Mouse (Mus musculus): ENCODE results near the gene Celsr2.

Gene Celsr2

GRCm38 (mm10) chr3:108368721-108369120 is 46.6 kb downstream of the Celsr2 start:
- ChIA-PET CTCF (interaction anchor here in 1 of 4 experiments (0.6 kb wide), 1 partner anchor 10 kb away, joined by 3 read pairs; no protein-coding TSS in a partner anchor), POLR2A (interaction anchor here in 1 of 4 experiments (1.6 kb wide), 1 partner anchor 15 kb away, joined by 6 read pairs; the partner anchor contains the start of gene Psrc1)

GRCm38 (mm10) chr3:108367828-108368227 is 47.5 kb downstream of the Celsr2 start:
- ChIA-PET POLR2A (interaction anchor here in 2 of 4 experiments (0.5 to 2.7 kb wide), 3 partner anchors 16 to 228 kb away, joined by 3 to 11 read pairs (median 3); partner anchors contain the start of gene Psrc1 (in 1 of the 2)), CTCF (interaction anchor here in 3 of 4 experiments (0.6 to 1.1 kb wide), 3 partner anchors 16 to 167 kb away, joined by 3 to 7 read pairs (median 3); partner anchors contain the start of genes Cyb561d1 (in 1 of the 3) and Psrc1 (in 1 of the 3))

GRCm38 (mm10) chr3:108367173-108367572 is 48.2 kb downstream of the Celsr2 start:
- CTCF ChIA-PET = interaction anchor here in 2 of 4 experiments (1.1 to 1.3 kb wide), 2 partner anchors 22 to 166 kb away, joined by 4 to 7 read pairs; partner anchors contain the start of gene Cyb561d1 (in 1 of the 2)
- POLR2A ChIA-PET = interaction anchor here in 3 of 4 experiments (0.5 to 2.7 kb wide), 10 partner anchors 8 to 229 kb away, joined by 3 to 11 read pairs (median 4); partner anchors contain the start of gene Psrc1 (in 2 of the 3)

- ChIA-PET CTCF (interaction anchor here in 3 of 4 experiments (0.6 to 1.4 kb wide), 3 partner anchors 10 to 173 kb away, joined by 3 to 4 read pairs (median 3); no protein-coding TSS in a partner anchor), POLR2A (interaction anchor here (0.6 to 1.9 kb wide), 13 partner anchors 10 to 347 kb away, joined by 3 to 8 read pairs (median 3); partner anchors contain the start of genes Psrc1 (in 2 of the 4), Gnai3 (in 1 of the 4), Gstm1 (in 1 of the 4) and Sars (in 1 of the 4))
These were observed 50.9 kb downstream of the Celsr2 start, which contains the start of gene Mybphl for GRCm38 (mm10) chr3:108364270-108364995. TSS of gene Mybphl (plus strand) at chr3:108364911.

- POLR2A ChIA-PET = interaction anchor here in 2 of 4 experiments (0.9 to 1.9 kb wide), 5 partner anchors 11 to 346 kb away, joined by 3 to 8 read pairs (median 4); partner anchors contain the start of genes Gstm1 (in 1 of the 2) and Psrc1 (in 1 of the 2)
These were observed 51.7 kb downstream of the Celsr2 start for GRCm38 (mm10) chr3:108363626-108364025.

GRCm38 (mm10) chr3:108360894-108361293 is 54.5 kb downstream of the Celsr2 start:
- ChIA-PET POLR2A (interaction anchor here in 3 of 4 experiments (0.6 to 1.9 kb wide), 3 partner anchors 23 to 66 kb away, joined by 4 to 16 read pairs (median 14); partner anchors contain the start of gene Psrc1 (in 2 of the 3)), CTCF (interaction anchor here in 1 of 4 experiments (1.7 kb wide), 1 partner anchor 196 kb away, joined by 5 read pairs; no protein-coding TSS in a partner anchor)

More at GRCm38 (mm10) chr3:108363626-108364025, 51.7 kb downstream of the Celsr2 start:
- CTCF ChIA-PET = interaction anchor here in 2 of 4 experiments (0.8 to 1.4 kb wide), 3 partner anchors 11 to 82 kb away, joined by 3 read pairs; no protein-coding TSS in a partner anchor

- ChIA-PET POLR2A (interaction anchor here in 2 of 4 experiments (0.7 to 2.1 kb wide), 3 partner anchors 19 to 25 kb away, joined by 3 to 7 read pairs (median 4); partner anchors contain the start of gene Psrc1 (in 2 of the 2)), CTCF (no interaction called here)
These were observed 56.9 kb downstream of the Celsr2 start for GRCm38 (mm10) chr3:108358445-108358844.

GRCm38 (mm10) chr3:108357051-108357450 is 58.3 kb downstream of the Celsr2 start:
- ChIA-PET POLR2A (interaction anchor here in 2 of 4 experiments (0.6 to 1.6 kb wide), 4 partner anchors 9 to 55 kb away, joined by 3 to 4 read pairs (median 4); partner anchors contain the start of gene Psrc1 (in 1 of the 2)), CTCF (no interaction called here)

GRCm38 (mm10) chr3:108355245-108355644 is 60.1 kb downstream of the Celsr2 start:
- POLR2A ChIA-PET = no interaction called here

GRCm38 (mm10) chr3:108348376-108348775 is 67.0 kb downstream of the Celsr2 start:
- CTCF ChIA-PET = no interaction called here
- POLR2A ChIA-PET = interaction anchor here in 1 of 4 experiments (1.4 kb wide), 1 partner anchor 148 kb away, joined by 3 read pairs; no protein-coding TSS in a partner anchor

More at GRCm38 (mm10) chr3:108355245-108355644, 60.1 kb downstream of the Celsr2 start:
- CTCF ChIA-PET = no interaction called here

- ChIA-PET POLR2A (interaction anchor here in 1 of 4 experiments (0.6 kb wide), 1 partner anchor 160 kb away, joined by 4 read pairs; no protein-coding TSS in a partner anchor), CTCF (no interaction called here)
These were observed 69.5 kb downstream of the Celsr2 start for GRCm38 (mm10) chr3:108345855-108346254.

- ChIA-PET POLR2A (no interaction called here), CTCF (interaction anchor here in 2 of 4 experiments (0.5 to 0.6 kb wide), 3 partner anchors 60 to 356 kb away, joined by 3 read pairs; no protein-coding TSS in a partner anchor)
These were observed 73.2 kb downstream of the Celsr2 start for GRCm38 (mm10) chr3:108342185-108342584.

- CTCF ChIA-PET = interaction anchor here in 1 of 4 experiments (0.5 kb wide), 1 partner anchor 387 kb away, joined by 6 read pairs; no protein-coding TSS in a partner anchor
- POLR2A ChIA-PET = no interaction called here
These were observed 74.3 kb downstream of the Celsr2 start for GRCm38 (mm10) chr3:108341040-108341439.
